Mouse (Mus musculus) liver, adult 2 months (tissue): ENCODE measurements around the gene Wfdc11. TPM values are rescaled to one million over a fixed set of nuclear protein-coding genes. Genes with fewer than 3 reads are reported as not detected.
A peak's percentile ranks its signal among the peaks of the same experiment; 100 is the strongest.

Experiments used
- DNase-seq: peaks from one replicate; pipeline ENCODE4 v3.0.0-alpha.2; 2011; ENCODE audit warnings: low read depth, low spot score; ENCODE audit errors: extremely low read depth
- H3K27ac ChIP-seq: fragments of 200-500 bp; replicated peaks from 2 replicates; pipeline ENCODE4 v1.5.1; 2012; ENCODE audit warnings: low read depth, mild to moderate bottlenecking, control low read depth, inconsistent platforms, low read length; ENCODE audit not compliant: insufficient read depth
- H3K27me3 ChIP-seq: fragments of 200-500 bp; 2 replicates; pipeline ENCODE4 v1.6.1; 2012; ENCODE audit warnings: mild to moderate bottlenecking, moderate library complexity, low read length, inconsistent platforms; ENCODE audit not compliant: control insufficient read depth, insufficient read depth
- H3K36me3 ChIP-seq: fragments of 200-500 bp; 2 replicates; pipeline ENCODE4 v1.6.1; 2012; ENCODE audit warnings: low read length, inconsistent platforms; ENCODE audit not compliant: control insufficient read depth, insufficient read depth
- H3K4me1 ChIP-seq: fragments of 200-500 bp; 2 replicates; pipeline ENCODE4 v1.6.1; 2011; ENCODE audit warnings: low read length; ENCODE audit not compliant: control insufficient read depth, insufficient read depth
- H3K4me3 ChIP-seq: fragments of 200-500 bp; 2 replicates; pipeline ENCODE4 v1.5.1; 2011; ENCODE audit warnings: low read depth, mild to moderate bottlenecking, control low read depth, low read length, moderate library complexity; ENCODE audit not compliant: insufficient read depth
- H3K79me2 ChIP-seq: fragments of 200-500 bp; 2 replicates; pipeline ENCODE4 v1.6.1; 2012; ENCODE audit warnings: inconsistent platforms, mild to moderate bottlenecking, low read length, moderate library complexity; ENCODE audit not compliant: control insufficient read depth, insufficient read depth
- H3K9ac ChIP-seq: fragments of 200-500 bp; 2 replicates; pipeline ENCODE4 v1.6.1; 2012; ENCODE audit warnings: low read depth, mild to moderate bottlenecking, control low read depth, inconsistent platforms, low read length
- CTCF ChIP-seq: fragments of 200-500 bp; IDR thresholded peaks from 2 replicates; pipeline ENCODE4 v1.5.1; 2011; ENCODE audit warnings: low read depth, low read length, control low read depth
- POLR2A ChIP-seq: fragments of 200-500 bp; IDR thresholded peaks from 2 replicates; pipeline ENCODE4 v1.6.1; 2011; ENCODE audit warnings: low read length, control low read depth; ENCODE audit not compliant: insufficient read depth; ENCODE audit errors: extremely low read depth
- WGBS: fragments of 180-500 bp; shearing (Covaris S2); methylation state at CpG from one replicate; pipeline ENCODE4 v1.1.7; 2018; 5-methylcytosine and 5-hydroxymethylcytosine counted together
- polyA plus RNA-seq: library from polyadenylated mRNA; depleted of rRNA; stranded (reverse); fragments of >200 nt; gene quantifications from 2 replicates; pipeline ENCODE4 v1.2.3, GENCODE M21; 2012
- total RNA-seq: library from RNA; depleted of rRNA; stranded (reverse); fragments of >200 nt; gene quantifications from 2 replicates; pipeline ENCODE4 v1.2.3, GENCODE M21; 2014

Wfdc11 gene
- total and polyA plus RNA-seq, 2 experiments: not detected

DNA sequence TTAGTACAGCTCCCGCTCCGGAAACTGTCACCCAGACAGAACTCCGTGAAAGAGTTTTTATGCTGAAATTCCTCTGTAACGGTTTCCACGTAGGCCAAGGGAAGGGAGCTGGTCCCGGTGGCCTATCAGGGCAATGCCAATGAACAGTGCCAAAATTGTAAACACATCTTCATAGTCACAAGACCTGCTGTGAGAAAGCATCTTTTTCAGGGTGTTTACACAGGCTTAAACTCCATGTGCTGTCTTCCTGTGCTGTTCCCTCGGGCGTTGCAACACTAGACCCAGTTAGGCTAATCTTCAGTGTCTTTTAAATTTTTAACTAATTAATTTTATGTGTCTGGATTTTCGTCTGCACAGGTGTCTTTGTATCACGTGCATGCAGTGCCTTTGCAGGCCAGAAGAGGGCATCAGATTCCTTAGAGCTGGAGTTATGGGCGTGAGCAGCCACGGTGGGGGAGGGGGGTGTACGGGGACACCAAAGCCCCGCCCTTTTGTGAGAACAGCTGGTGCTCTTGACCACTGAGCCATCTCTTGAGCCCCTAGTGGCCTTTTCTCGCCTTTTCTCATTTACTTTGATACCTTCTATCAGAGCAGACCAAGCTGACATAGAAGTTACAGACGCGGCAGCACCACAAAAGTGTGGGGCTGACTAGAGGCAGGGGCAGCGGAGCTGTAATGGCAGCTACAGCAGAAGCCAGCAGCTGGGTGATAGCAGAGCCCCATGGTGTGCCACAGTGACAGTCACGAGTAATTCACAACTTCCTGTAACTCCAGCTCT is 5.2 kb upstream of the Wfdc11 start:
- H3K9ac ChIP-seq: peak overlapping the region; percentile 29; the same call in 1 of the 2 replicates
- DNase-seq: peak; percentile 50
- no peak for TF ChIP-seq POLR2A
- TF ChIP-seq CTCF: peak; percentile 81

GRCm38 (mm10) chr2:164676916-164677685 is 3.2 kb upstream of the Wfdc11 start:
- 74% methylated on average over 16 of the region's 16 CpGs for WGBS
- H3K27me3 ChIP-seq: no peaks in the 10 kb centered on the region
- H3K9ac ChIP-seq: no peak overlapping the region
- DNase-seq: peak; percentile 15
- TF ChIP-seq CTCF: no peak
- TF ChIP-seq POLR2A: no peak
- no peak overlapping the region for H3K27ac ChIP-seq
- 0 out of 2 replicates have a peak, but pooled peaks cover 3% of the 10 kb centered on the region for H3K4me1 ChIP-seq
- no peak overlapping the region for H3K4me3 ChIP-seq
- H3K36me3 ChIP-seq: no peaks in the 10 kb centered on the region
- no peaks in the 10 kb centered on the region for H3K79me2 ChIP-seq

More for the DNA sequence above, 5.2 kb upstream of the Wfdc11 start:
- Histone ChIP-seq H3K79me2 (no peaks in the 10 kb centered on the region), H3K27ac (no peak overlapping the region), H3K27me3 (no peaks in the 10 kb centered on the region), H3K4me3 (no peak overlapping the region), H3K4me1 (0 out of 2 replicates have a peak, but pooled peaks cover 3% of the 10 kb centered on the region), H3K36me3 (no peaks in the 10 kb centered on the region)
- 20% methylated on average over 19 of the region's 19 CpGs for WGBS

GRCm38 (mm10) chr2:164676103-164676502 is 2.2 kb upstream of the Wfdc11 start:
- whole genome bisulfite sequencing: 82% methylated on average over 7 of the region's 7 CpGs
- Histone ChIP-seq H3K4me3 (no peak overlapping the region), H3K4me1 (0 out of 2 replicates have a peak, but pooled peaks cover 3% of the 10 kb centered on the region), H3K36me3 (no peaks in the 10 kb centered on the region), H3K27ac (no peak overlapping the region), H3K79me2 (no peaks in the 10 kb centered on the region), H3K9ac (no peak overlapping the region), H3K27me3 (no peaks in the 10 kb centered on the region)
- no peak for DNase-seq
- TF ChIP-seq CTCF: peak; percentile 38; the same call in 1 of the 2 replicates
- no peak for TF ChIP-seq POLR2A

GRCm38 (mm10) chr2:164670938-164671337 is 2.9 kb downstream of the Wfdc11 start:
- TF ChIP-seq POLR2A: no peak
- no peak for TF ChIP-seq CTCF
- Histone ChIP-seq H3K79me2 (no peaks in the 10 kb centered on the region), H3K9ac (no peak overlapping the region), H3K4me1 (no peaks in the 10 kb centered on the region), H3K36me3 (no peaks in the 10 kb centered on the region), H3K27me3 (no peaks in the 10 kb centered on the region), H3K27ac (no peak overlapping the region), H3K4me3 (no peak overlapping the region)
- WGBS: 21% methylated on average over 1 of the region's 1 CpGs
- DNase-seq: no peak

DNA sequence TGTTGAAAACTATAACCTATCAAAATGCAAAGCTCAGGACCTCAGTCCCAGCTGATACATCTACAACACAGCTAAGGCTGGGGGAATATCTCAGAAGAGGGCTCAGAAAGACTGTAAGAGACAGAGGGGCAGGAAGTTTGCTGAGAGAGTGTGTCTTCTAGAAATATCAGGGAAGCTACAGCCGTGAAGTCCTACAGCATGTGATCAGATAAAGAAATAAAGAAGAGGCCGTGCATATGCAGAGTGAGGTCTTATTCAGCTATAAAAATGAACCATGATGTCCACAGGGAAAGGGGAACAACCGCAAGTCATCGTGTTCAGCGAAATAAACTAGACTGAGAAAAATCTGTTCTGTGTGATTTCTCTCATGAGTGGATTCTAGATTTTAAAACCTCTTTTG is 3.6 kb downstream of the Wfdc11 start:
- DNase-seq: no peak
- H3K27ac ChIP-seq: no peak overlapping the region
- H3K4me3 ChIP-seq: no peak overlapping the region
- no peaks in the 10 kb centered on the region for H3K36me3 ChIP-seq
- TF ChIP-seq POLR2A (no peak), CTCF (no peak)
- H3K4me1 ChIP-seq: no peaks in the 10 kb centered on the region
- H3K79me2 ChIP-seq: no peaks in the 10 kb centered on the region
- 69% methylated on average over 5 of the region's 5 CpGs for WGBS
- no peaks in the 10 kb centered on the region for H3K27me3 ChIP-seq
- no peak overlapping the region for H3K9ac ChIP-seq

GRCm38 (mm10) chr2:164664851-164665250 is 9.0 kb downstream of the Wfdc11 start:
- TF ChIP-seq POLR2A: no peak
- no peak for TF ChIP-seq CTCF
- no peak for DNase-seq
- no peaks in the 10 kb centered on the region for H3K36me3 ChIP-seq

More at GRCm38 (mm10) chr2:164664851-164665250, 9.0 kb downstream of the Wfdc11 start:
- Histone ChIP-seq H3K4me3 (no peak overlapping the region), H3K79me2 (no peaks in the 10 kb centered on the region), H3K9ac (no peak overlapping the region), H3K4me1 (no peaks in the 10 kb centered on the region), H3K27ac (no peak overlapping the region), H3K27me3 (no peaks in the 10 kb centered on the region)
- 88% methylated on average over 7 of the region's 7 CpGs for WGBS
